Mouse (Mus musculus): ENCODE measurements around the gene Tmed1. TPM values are rescaled to one million over a fixed set of nuclear protein-coding genes. Genes with fewer than 3 reads are reported as not detected.

Tmed1 gene
- polyA plus RNA-seq (2015; fragmentation: Nextera tagmentation; extraction: Ambion mirVana), result 112 and 123 TPM in 2 replicates

GRCm38 (mm10) chr9:21509772-21510688 is at the start of gene Tmed1:
Gene Tmed1 (minus strand): TSS chr9:21510252.
- Histone ChIP-seq H3K9me3 (no peaks in the 10 kb centered on the region), H3K4me2 (peak within 1 kb of the TSS; percentile 76), H3K4me1 (peaks cover 15% of the 10 kb centered on the region), H3K4me3 (peak within 1 kb of the TSS; percentile 61), H3K9ac (peak within 1 kb of the TSS; percentile 79), H3K27ac (peak within 1 kb of the TSS; percentile 91), H3K27me3 (no peaks in the 10 kb centered on the region), H3K36me3 (peaks cover 41% of the 10 kb centered on the region)
- WGBS, result under 1% methylated on average over 44 of the region's 44 CpGs
- ATAC-seq (ENCODE audit: insufficient number of reproducible peaks, insufficient read depth, low FRiP score, low TSS enrichment, low read depth), result peak; percentile 95

DNA sequence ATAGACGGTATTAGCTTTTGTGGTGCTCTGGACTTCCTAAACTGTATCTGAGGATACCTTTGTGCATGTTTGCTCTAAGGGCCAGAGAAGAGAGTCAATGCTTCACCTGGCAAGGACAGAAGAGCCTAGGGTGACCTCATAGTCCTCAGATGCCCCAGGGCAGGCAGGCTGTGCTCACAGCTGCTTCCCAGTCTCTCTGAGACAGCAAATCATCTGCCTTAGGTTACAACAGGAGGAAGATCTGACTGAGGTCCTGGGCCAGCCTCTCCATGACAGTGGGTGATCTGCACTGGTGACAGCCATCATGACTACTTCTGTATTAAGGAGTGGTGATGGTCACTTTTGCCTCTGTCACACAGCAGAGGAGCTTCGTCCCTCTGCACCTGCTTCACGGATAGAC is 49.1 kb upstream of the Tmed1 start:
- H3K27me3 ChIP-seq, result no peaks in the 10 kb centered on the region
- peaks cover 44% of the 10 kb centered on the region for H3K36me3 ChIP-seq
- WGBS, result 93% methylated on average over 3 of the region's 3 CpGs

GRCm38 (mm10) chr9:21558366-21558765 is 48.3 kb upstream of the Tmed1 start:
- no peak for ATAC-seq (ENCODE audit: insufficient number of reproducible peaks, insufficient read depth, low FRiP score, low TSS enrichment, low read depth)
- no peak overlapping the region for H3K4me3 ChIP-seq
- WGBS, result 86% methylated on average over 4 of the region's 4 CpGs
- H3K9ac ChIP-seq, result no peak overlapping the region
- H3K27ac ChIP-seq, result no peak overlapping the region
- peaks cover 46% of the 10 kb centered on the region for H3K36me3 ChIP-seq
- no peaks in the 10 kb centered on the region for H3K9me3 ChIP-seq
- H3K27me3 ChIP-seq, result no peaks in the 10 kb centered on the region
- 0 out of 2 replicates have a peak, but pooled peaks cover 4% of the 10 kb centered on the region for H3K4me1 ChIP-seq
- no peak overlapping the region for H3K4me2 ChIP-seq

More for the DNA sequence above, 49.1 kb upstream of the Tmed1 start:
- ATAC-seq (ENCODE audit: insufficient number of reproducible peaks, insufficient read depth, low FRiP score, low TSS enrichment, low read depth), result no peak
- Histone ChIP-seq H3K9me3 (no peaks in the 10 kb centered on the region), H3K4me1 (0 out of 2 replicates have a peak, but pooled peaks cover 4% of the 10 kb centered on the region), H3K9ac (no peak overlapping the region), H3K27ac (no peak overlapping the region), H3K4me2 (no peak overlapping the region), H3K4me3 (no peak overlapping the region)

DNA sequence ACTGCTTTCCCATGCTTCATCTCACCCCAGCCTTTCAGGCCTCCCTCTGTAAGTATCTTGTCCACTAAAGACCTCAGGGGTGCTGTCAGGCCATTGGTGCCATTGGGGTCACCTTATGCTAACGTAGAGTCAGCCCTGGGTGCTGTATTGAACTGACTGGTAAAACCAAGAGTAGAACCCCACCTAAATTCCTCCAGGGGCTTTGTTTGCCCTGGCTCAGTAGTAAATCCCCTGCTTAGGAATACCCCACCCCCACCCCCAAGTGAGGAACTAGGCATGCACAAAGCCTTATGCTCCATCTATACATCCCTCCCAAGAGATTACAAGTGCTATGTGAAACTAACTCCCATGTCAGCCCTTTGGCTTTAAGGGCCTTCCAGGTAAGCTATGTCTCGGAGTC is 47.5 kb upstream of the Tmed1 start:
- H3K27ac ChIP-seq, result no peak overlapping the region
- peaks cover 46% of the 10 kb centered on the region for H3K36me3 ChIP-seq
- H3K4me1 ChIP-seq, result 0 out of 2 replicates have a peak, but pooled peaks cover 4% of the 10 kb centered on the region
- H3K27me3 ChIP-seq, result no peaks in the 10 kb centered on the region
- no peak overlapping the region for H3K4me3 ChIP-seq
- WGBS, result 93% methylated on average over 2 of the region's 2 CpGs
- H3K9me3 ChIP-seq, result no peaks in the 10 kb centered on the region
- ATAC-seq (ENCODE audit: insufficient number of reproducible peaks, insufficient read depth, low FRiP score, low TSS enrichment, low read depth), result no peak
- no peak overlapping the region for H3K9ac ChIP-seq
- no peak overlapping the region for H3K4me2 ChIP-seq

GRCm38 (mm10) chr9:21556996-21557395 is 46.9 kb upstream of the Tmed1 start:
- H3K36me3 ChIP-seq, result peaks cover 44% of the 10 kb centered on the region

GRCm38 (mm10) chr9:21555198-21555742 is 45.2 kb upstream of the Tmed1 start:
- no peak overlapping the region for H3K4me3 ChIP-seq
- no peaks in the 10 kb centered on the region for H3K27me3 ChIP-seq
- H3K9ac ChIP-seq, result no peak overlapping the region
- WGBS, result 83% methylated on average over 6 of the region's 6 CpGs
- no peak overlapping the region for H3K27ac ChIP-seq
- H3K9me3 ChIP-seq, result no peaks in the 10 kb centered on the region
- no peak overlapping the region for H3K4me2 ChIP-seq
- H3K36me3 ChIP-seq, result peaks cover 44% of the 10 kb centered on the region
- no peak for ATAC-seq (ENCODE audit: insufficient number of reproducible peaks, insufficient read depth, low FRiP score, low TSS enrichment, low read depth)
- H3K4me1 ChIP-seq, result 0 out of 2 replicates have a peak, but pooled peaks cover 5% of the 10 kb centered on the region

More at GRCm38 (mm10) chr9:21556996-21557395, 46.9 kb upstream of the Tmed1 start:
- 98% methylated on average over 2 of the region's 2 CpGs for WGBS
- Histone ChIP-seq H3K9me3 (no peaks in the 10 kb centered on the region), H3K9ac (no peak overlapping the region), H3K27me3 (no peaks in the 10 kb centered on the region), H3K27ac (no peak overlapping the region), H3K4me1 (0 out of 2 replicates have a peak, but pooled peaks cover 4% of the 10 kb centered on the region), H3K4me3 (no peak overlapping the region), H3K4me2 (no peak overlapping the region)
- ATAC-seq (ENCODE audit: insufficient number of reproducible peaks, insufficient read depth, low FRiP score, low TSS enrichment, low read depth), result no peak

DNA sequence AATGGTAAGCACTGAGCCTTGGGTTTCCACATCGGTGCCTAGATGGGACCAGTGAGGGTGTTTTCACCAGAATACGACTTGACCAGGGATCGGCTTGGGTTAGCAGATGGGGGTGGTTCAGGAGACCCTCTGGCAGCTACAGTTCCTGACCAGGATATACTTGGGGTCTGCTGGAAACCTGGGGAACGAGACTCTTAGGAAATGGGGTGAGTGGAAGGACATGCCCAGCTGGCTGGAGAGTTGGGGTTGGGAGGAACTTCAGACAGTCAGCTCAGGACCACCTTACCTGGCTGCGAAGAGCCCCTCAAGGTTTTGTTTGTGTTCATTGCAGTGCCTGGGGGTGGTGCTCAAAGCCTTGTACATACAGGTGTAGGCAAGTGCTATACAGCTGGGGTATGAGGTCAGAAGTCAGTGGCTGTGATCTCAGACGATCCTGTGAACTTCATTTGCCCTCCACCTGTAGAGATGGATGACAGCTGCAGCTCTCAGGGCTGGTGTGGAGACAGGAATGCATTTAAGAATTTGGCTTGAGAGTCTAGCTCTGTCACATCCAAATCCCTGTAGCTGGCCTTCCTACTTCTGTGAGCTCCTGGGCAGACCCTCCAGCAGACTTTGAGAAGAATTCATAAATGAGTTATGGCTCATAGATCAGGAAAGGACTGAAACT is 43.7 kb upstream of the Tmed1 start:
- WGBS, result 86% methylated on average over 6 of the region's 6 CpGs
- Histone ChIP-seq H3K27me3 (no peaks in the 10 kb centered on the region), H3K4me1 (peaks cover 16% of the 10 kb centered on the region), H3K36me3 (peaks cover 45% of the 10 kb centered on the region), H3K9me3 (no peaks in the 10 kb centered on the region), H3K9ac (no peak overlapping the region), H3K4me3 (no peak overlapping the region), H3K27ac (no peak overlapping the region), H3K4me2 (no peak overlapping the region)
- no peak for ATAC-seq (ENCODE audit: insufficient number of reproducible peaks, insufficient read depth, low FRiP score, low TSS enrichment, low read depth)

DNA sequence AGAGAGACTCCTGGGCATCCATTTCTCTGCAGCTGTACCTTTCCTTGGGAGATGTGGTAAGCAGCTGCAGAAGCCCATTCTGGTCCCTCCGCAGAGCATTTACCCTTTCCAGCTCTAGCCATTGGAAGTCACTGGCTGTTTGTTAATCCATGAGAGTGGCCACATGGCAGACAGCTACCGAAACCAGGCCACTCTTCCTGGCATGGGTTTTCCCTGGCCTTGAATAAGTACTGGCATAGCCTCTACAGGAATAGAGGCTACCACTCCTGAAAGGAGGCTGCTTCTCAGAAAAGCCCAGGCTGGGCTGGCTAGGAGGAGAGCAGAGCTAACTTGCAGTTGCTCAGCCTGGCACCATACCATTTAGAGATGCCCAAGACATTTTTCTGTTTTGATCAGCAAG is 41.0 kb upstream of the Tmed1 start:
- no peak for ATAC-seq (ENCODE audit: insufficient number of reproducible peaks, insufficient read depth, low FRiP score, low TSS enrichment, low read depth)

GRCm38 (mm10) chr9:21547075-21547941 is 37.3 kb upstream of the Tmed1 start:
- Histone ChIP-seq H3K9me3 (no peaks in the 10 kb centered on the region), H3K4me3 (peak overlapping the region; percentile 81), H3K4me1 (peaks cover 30% of the 10 kb centered on the region), H3K27ac (peak overlapping the region; percentile 99), H3K36me3 (peaks cover 17% of the 10 kb centered on the region), H3K4me2 (peak overlapping the region; percentile 80), H3K9ac (peak overlapping the region; percentile 98), H3K27me3 (no peaks in the 10 kb centered on the region)
- WGBS, result under 1% methylated on average over 58 of the region's 66 CpGs
- ATAC-seq (ENCODE audit: insufficient number of reproducible peaks, insufficient read depth, low FRiP score, low TSS enrichment, low read depth), result peak; percentile 0; the same call in 1 of the 2 replicates

More for the DNA sequence above, 41.0 kb upstream of the Tmed1 start:
- 84% methylated on average over 2 of the region's 2 CpGs for WGBS
- no peak overlapping the region for H3K4me2 ChIP-seq
- H3K9me3 ChIP-seq, result no peaks in the 10 kb centered on the region
- peaks cover 28% of the 10 kb centered on the region for H3K36me3 ChIP-seq
- no peak overlapping the region for H3K9ac ChIP-seq
- no peak overlapping the region for H3K27ac ChIP-seq
- H3K4me3 ChIP-seq, result no peak overlapping the region
- no peaks in the 10 kb centered on the region for H3K27me3 ChIP-seq
- peaks cover 21% of the 10 kb centered on the region for H3K4me1 ChIP-seq

- 0% methylated on average over 35 of the region's 52 CpGs for WGBS
- peaks cover 30% of the 10 kb centered on the region for H3K4me1 ChIP-seq
- peak within 1 kb of the TSS; percentile 81 for H3K4me3 ChIP-seq
- ATAC-seq (ENCODE audit: insufficient number of reproducible peaks, insufficient read depth, low FRiP score, low TSS enrichment, low read depth), result no peak
- H3K27ac ChIP-seq, result peak within 1 kb of the TSS; percentile 99
- no peaks in the 10 kb centered on the region for H3K9me3 ChIP-seq
- H3K27me3 ChIP-seq, result no peaks in the 10 kb centered on the region
- H3K4me2 ChIP-seq, result peak within 1 kb of the TSS; percentile 80
- H3K36me3 ChIP-seq, result peaks cover 17% of the 10 kb centered on the region
- peak within 1 kb of the TSS; percentile 98 for H3K9ac ChIP-seq
These were observed 36.7 kb upstream of the Tmed1 start, which contains the start of gene Carm1 for GRCm38 (mm10) chr9:21546789-21547074. Gene Carm1 (plus strand): TSS chr9:21546894.

Measured in embryonic facial prominence, embryonic 13.5 days (tissue).